Mouse (Mus musculus) heart, embryonic 16.5 days (tissue): ENCODE measurements around the gene Bbs2. TPM values are rescaled to one million over a fixed set of nuclear protein-coding genes. Genes with fewer than 3 reads are reported as not detected.

Source experiments
- ATAC-seq: fragments of 200-750 bp; cut with Nextera tagmentation; replicated peaks from 2 replicates; pipeline ENCODE4 v1.8.0; 2017; ENCODE audit warnings: moderate number of reproducible peaks; ENCODE audit not compliant: insufficient read depth, low FRiP score; ENCODE audit errors: extremely low read depth
- H3K27ac ChIP-seq: fragments of 300-500 bp; sonication (generic); 2 replicates; pipeline ENCODE4 v1.5.1; 2014; ENCODE audit warnings: mild to moderate bottlenecking, low read length, control low read depth, moderate library complexity
- H3K27me3 ChIP-seq: fragments of 300-500 bp; sonication (generic); 2 replicates; pipeline ENCODE4 v1.6.1; 2014; ENCODE audit warnings: low read length, mixed read lengths; ENCODE audit not compliant: control insufficient read depth, insufficient read depth
- H3K36me3 ChIP-seq: fragments of 300-500 bp; sonication (generic); 2 replicates; pipeline ENCODE4 v1.6.1; 2014; ENCODE audit not compliant: control insufficient read depth, insufficient read depth
- H3K4me1 ChIP-seq: fragments of 300-500 bp; sonication (generic); 2 replicates; pipeline ENCODE4 v1.6.1; 2014; ENCODE audit warnings: low read length, mixed read lengths; ENCODE audit not compliant: control insufficient read depth, insufficient read depth
- H3K4me2 ChIP-seq: fragments of 300-500 bp; sonication (generic); 2 replicates; pipeline ENCODE4 v1.6.1; 2014; ENCODE audit warnings: low read depth, mild to moderate bottlenecking, control low read depth, low read length
- H3K4me3 ChIP-seq: fragments of 300-500 bp; sonication (generic); 2 replicates; pipeline ENCODE4 v1.5.1; 2014; ENCODE audit warnings: mild to moderate bottlenecking, control low read depth, low read length
- H3K9ac ChIP-seq: fragments of 300-500 bp; sonication (generic); 2 replicates; pipeline ENCODE4 v1.6.1; 2014; ENCODE audit warnings: low read length, control low read depth
- H3K9me3 ChIP-seq: fragments of 300-500 bp; sonication (generic); replicated peaks from 2 replicates; pipeline ENCODE4 v1.6.1; 2016; ENCODE audit warnings: low read length; ENCODE audit not compliant: control insufficient read depth
- WGBS: fragments of 180-500 bp; shearing (Covaris S2); extraction: QIAGEN DNeasy Blood & Tissue Kit; methylation state at CpG from one replicate; pipeline ENCODE4 v1.1.7; 2014; 5-methylcytosine and 5-hydroxymethylcytosine counted together
- polyA plus RNA-seq: library from polyadenylated mRNA; unstranded; fragments of >200 nt; fragmentation: Nextera tagmentation; extraction: Ambion mirVana; gene quantifications from 2 replicates; pipeline ENCODE4 v1.2.1, GENCODE M21; 2015

Gene Bbs2
- polyA plus RNA-seq, 1 experiment from 2014 or later, result 12.4 TPM

- ATAC-seq, result no peak
- Histone ChIP-seq H3K9ac (no peak overlapping the region), H3K27ac (no peak overlapping the region), H3K9me3 (0 out of 2 replicates have a peak, but pooled peaks cover 2% of the 10 kb centered on the region), H3K4me3 (no peak overlapping the region), H3K27me3 (no peaks in the 10 kb centered on the region), H3K4me2 (no peak overlapping the region), H3K4me1 (no peaks in the 10 kb centered on the region), H3K36me3 (no peaks in the 10 kb centered on the region)
- 82% methylated on average over 6 of the region's 6 CpGs for WGBS
Observed at GRCm38 (mm10) chr8:94129133-94129789, 30.5 kb upstream of the Bbs2 start.

GRCm38 (mm10) chr8:94127711-94128110 is 29.0 kb upstream of the Bbs2 start:
- Histone ChIP-seq H3K4me2 (no peak overlapping the region), H3K27ac (no peak overlapping the region), H3K4me3 (no peak overlapping the region), H3K27me3 (no peaks in the 10 kb centered on the region), H3K9me3 (no peaks in the 10 kb centered on the region), H3K36me3 (no peaks in the 10 kb centered on the region), H3K4me1 (no peaks in the 10 kb centered on the region), H3K9ac (no peak overlapping the region)
- 73% methylated on average over 6 of the region's 6 CpGs for WGBS
- ATAC-seq, result no peak

GRCm38 (mm10) chr8:94122711-94123468 is 24.2 kb upstream of the Bbs2 start:
- Histone ChIP-seq H3K27me3 (no peaks in the 10 kb centered on the region), H3K4me2 (no peak overlapping the region), H3K36me3 (no peaks in the 10 kb centered on the region), H3K9ac (no peak overlapping the region), H3K4me1 (no peaks in the 10 kb centered on the region), H3K27ac (no peak overlapping the region), H3K9me3 (no peaks in the 10 kb centered on the region), H3K4me3 (no peak overlapping the region)
- no peak for ATAC-seq
- WGBS, result 39% methylated on average over 8 of the region's 8 CpGs

- ATAC-seq, result no peak
- no peaks in the 10 kb centered on the region for H3K36me3 ChIP-seq
- WGBS, result 79% methylated on average over 9 of the region's 9 CpGs
Observed at GRCm38 (mm10) chr8:94121625-94122024, 22.9 kb upstream of the Bbs2 start.

GRCm38 (mm10) chr8:94118776-94119430 is 20.2 kb upstream of the Bbs2 start:
- Histone ChIP-seq H3K9me3 (no peaks in the 10 kb centered on the region), H3K27ac (no peak overlapping the region), H3K4me2 (no peak overlapping the region), H3K4me3 (no peak overlapping the region), H3K27me3 (no peaks in the 10 kb centered on the region), H3K9ac (no peak overlapping the region), H3K4me1 (no peaks in the 10 kb centered on the region), H3K36me3 (no peaks in the 10 kb centered on the region)
- ATAC-seq, result no peak
- WGBS, result 17% methylated on average over 6 of the region's 6 CpGs

More at GRCm38 (mm10) chr8:94121625-94122024, 22.9 kb upstream of the Bbs2 start:
- no peaks in the 10 kb centered on the region for H3K9me3 ChIP-seq
- H3K27ac ChIP-seq, result no peak overlapping the region
- H3K9ac ChIP-seq, result no peak overlapping the region
- H3K4me2 ChIP-seq, result no peak overlapping the region
- no peaks in the 10 kb centered on the region for H3K4me1 ChIP-seq
- H3K27me3 ChIP-seq, result no peaks in the 10 kb centered on the region
- H3K4me3 ChIP-seq, result no peak overlapping the region

- H3K9me3 ChIP-seq, result no peaks in the 10 kb centered on the region
- H3K4me3 ChIP-seq, result no peak overlapping the region
- H3K9ac ChIP-seq, result no peak overlapping the region
- WGBS, result 89% methylated on average over 2 of the region's 2 CpGs
- no peak for ATAC-seq
- no peak overlapping the region for H3K4me2 ChIP-seq
- no peaks in the 10 kb centered on the region for H3K36me3 ChIP-seq
- H3K4me1 ChIP-seq, result no peaks in the 10 kb centered on the region
- H3K27ac ChIP-seq, result no peak overlapping the region
- no peaks in the 10 kb centered on the region for H3K27me3 ChIP-seq
Observed at GRCm38 (mm10) chr8:94113972-94114371, 15.2 kb upstream of the Bbs2 start.

- ATAC-seq, result no peak
- Histone ChIP-seq H3K4me3 (no peak overlapping the region), H3K27me3 (no peaks in the 10 kb centered on the region), H3K9me3 (no peaks in the 10 kb centered on the region), H3K27ac (no peak overlapping the region), H3K4me1 (no peaks in the 10 kb centered on the region), H3K4me2 (no peak overlapping the region), H3K36me3 (no peaks in the 10 kb centered on the region), H3K9ac (no peak overlapping the region)
- WGBS, result 32% methylated on average over 1 of the region's 1 CpGs
Observed at GRCm38 (mm10) chr8:94113435-94113834, 14.7 kb upstream of the Bbs2 start.

- Histone ChIP-seq H3K9ac (no peak overlapping the region), H3K27ac (no peak overlapping the region), H3K36me3 (no peaks in the 10 kb centered on the region), H3K9me3 (no peaks in the 10 kb centered on the region), H3K4me2 (no peak overlapping the region), H3K4me3 (no peak overlapping the region), H3K27me3 (no peaks in the 10 kb centered on the region), H3K4me1 (no peaks in the 10 kb centered on the region)
- 75% methylated on average over 6 of the region's 6 CpGs for WGBS
- ATAC-seq, result no peak
Observed at GRCm38 (mm10) chr8:94110526-94111177, 11.9 kb upstream of the Bbs2 start.
